Mouse (Mus musculus): ENCODE measurements around the gene Atp5g3. TPM values are rescaled to one million over a fixed set of nuclear protein-coding genes. Genes with fewer than 3 reads are reported as not detected.

Gene Atp5g3
- polyA plus RNA-seq, 1 experiment, result 165 TPM

- H3K4me1 ChIP-seq (ENCODE audit: control insufficient read depth), result peaks cover 9% of the 10 kb centered on the region
- H3K9me3 ChIP-seq (ENCODE audit: control insufficient read depth, low read length), result no peaks in the 10 kb centered on the region
- H3K36me3 ChIP-seq (ENCODE audit: control insufficient read depth), result peaks cover 34% of the 10 kb centered on the region
- H3K27me3 ChIP-seq (ENCODE audit: control insufficient read depth), result no peaks in the 10 kb centered on the region
- TF ChIP-seq GATA1 (IDR thresholded peaks at IDR 0.05; ENCODE audit: low read length), result no peak
- no peak for TF ChIP-seq TAL1 (IDR thresholded peaks at IDR 0.05; ENCODE audit: low read length)
- H3K4me3 ChIP-seq (replicated peaks), result no peak overlapping the region
These were observed 33.2 kb downstream of the Atp5g3 start for GRCm38 (mm10) chr2:73877891-73878290.

GRCm38 (mm10) chr2:73867764-73868487, 43.2 kb downstream of the Atp5g3 start:
- no peaks in the 10 kb centered on the region for H3K4me1 ChIP-seq (ENCODE audit: control insufficient read depth)
- H3K9me3 ChIP-seq (ENCODE audit: control insufficient read depth, low read length), result no peaks in the 10 kb centered on the region
- no peaks in the 10 kb centered on the region for H3K27me3 ChIP-seq (ENCODE audit: control insufficient read depth)
- H3K4me3 ChIP-seq (replicated peaks), result no peak overlapping the region
- peaks cover 28% of the 10 kb centered on the region for H3K36me3 ChIP-seq (ENCODE audit: control insufficient read depth)
- TF ChIP-seq GATA1 (IDR thresholded peaks at IDR 0.05; ENCODE audit: low read length) (no peak), TAL1 (IDR thresholded peaks at IDR 0.05; ENCODE audit: low read length) (no peak)

GRCm38 (mm10) chr2:73860046-73860624, 51.0 kb downstream of the Atp5g3 start:
- Histone ChIP-seq H3K4me1 (ENCODE audit: control insufficient read depth) (peaks cover 6% of the 10 kb centered on the region), H3K27me3 (ENCODE audit: control insufficient read depth) (no peaks in the 10 kb centered on the region), H3K4me3 (replicated peaks) (no peak overlapping the region), H3K9me3 (ENCODE audit: control insufficient read depth, low read length) (no peaks in the 10 kb centered on the region), H3K36me3 (ENCODE audit: control insufficient read depth) (peaks cover 13% of the 10 kb centered on the region)
- TF ChIP-seq TAL1 (IDR thresholded peaks at IDR 0.05; ENCODE audit: low read length) (no peak), GATA1 (IDR thresholded peaks at IDR 0.05; ENCODE audit: low read length) (no peak)

Other genes with a start within 250 kb of the Atp5g3 start
- 0.07 TPM in 1 of 2 replicates, not detected in the other for gene Chn1, start 136.0 kb downstream of the Atp5g3 start, polyA plus RNA-seq (2012)
- gene Atf2, start 18.7 kb downstream of the Atp5g3 start, polyA plus RNA-seq (2012), result 0.33 and 0.43 TPM in 2 replicates